Mouse (Mus musculus) liver, postnatal 0 days (tissue): ENCODE results near the gene Bmp5. TPM values are rescaled to one million over a fixed set of nuclear protein-coding genes. Genes with fewer than 3 reads are reported as not detected.
A peak's percentile ranks its signal among the peaks of the same experiment; 100 is the strongest.

Experiments
- ATAC-seq: fragments of 200-750 bp; cut with Nextera tagmentation; 2 replicates; pipeline ENCODE4 v1.8.0; 2017; ENCODE audit warnings: mild to moderate bottlenecking, moderate library complexity
- DNase-seq: peaks from one replicate; pipeline ENCODE4 v3.0.0-alpha.2; 2016
- H3K27ac ChIP-seq: fragments of 300-500 bp; sonication (generic); 2 replicates; pipeline ENCODE4 v1.5.1; 2014; ENCODE audit warnings: antibody characterized with exemption, moderate library complexity, mild to moderate bottlenecking, low read depth
- H3K27me3 ChIP-seq: fragments of 300-500 bp; sonication (generic); 2 replicates; pipeline ENCODE4 v1.6.1; 2014; ENCODE audit warnings: low read length, control low read depth, mixed read lengths; ENCODE audit not compliant: insufficient read depth
- H3K36me3 ChIP-seq: fragments of 300-500 bp; sonication (generic); replicated peaks from 2 replicates; pipeline ENCODE4 v1.6.1; 2014; ENCODE audit warnings: mild to moderate bottlenecking, control low read depth, low read length, moderate library complexity, mixed read lengths; ENCODE audit not compliant: insufficient read depth
- H3K4me1 ChIP-seq: fragments of 300-500 bp; sonication (generic); 2 replicates; pipeline ENCODE4 v1.6.1; 2014; ENCODE audit warnings: antibody characterized with exemption, mild to moderate bottlenecking, control low read depth; ENCODE audit not compliant: insufficient read depth
- H3K4me2 ChIP-seq: fragments of 300-500 bp; sonication (generic); 2 replicates; pipeline ENCODE4 v1.6.1; 2014; ENCODE audit warnings: low read depth, mild to moderate bottlenecking, low read length, moderate library complexity, mixed read lengths
- H3K4me3 ChIP-seq: fragments of 300-500 bp; sonication (generic); 2 replicates; pipeline ENCODE4 v1.5.1; 2014; ENCODE audit warnings: low read depth, low read length
- H3K9ac ChIP-seq: fragments of 300-500 bp; sonication (generic); replicated peaks from 2 replicates; pipeline ENCODE4 v1.6.1; 2014; ENCODE audit warnings: mild to moderate bottlenecking, moderate library complexity
- H3K9me3 ChIP-seq: fragments of 300-500 bp; sonication (generic); 2 replicates; pipeline ENCODE4 v1.6.1; 2016; ENCODE audit warnings: mild to moderate bottlenecking, control low read depth, low read length, mixed read lengths
- CTCF ChIP-seq: sonication (generic); IDR thresholded peaks from 2 replicates; pipeline ENCODE4 v1.5.1; 2016; ENCODE audit warnings: antibody characterized with exemption, low read depth
- EP300 ChIP-seq: IDR thresholded peaks from 2 replicates; pipeline ENCODE4 v1.6.1; 2016; ENCODE audit warnings: antibody characterized with exemption, low read depth, mild to moderate bottlenecking
- WGBS: fragments of 180-500 bp; shearing (Covaris S2); extraction: QIAGEN DNeasy Blood & Tissue Kit; methylation state at CpG from one replicate; pipeline ENCODE4 v1.1.7; 2014; ENCODE audit not compliant: insufficient replicate concordance; 5-methylcytosine and 5-hydroxymethylcytosine counted together
- polyA plus RNA-seq: library from polyadenylated mRNA; unstranded; fragments of >200 nt; fragmentation: Nextera tagmentation; extraction: Ambion mirVana; gene quantifications from 2 replicates; pipeline ENCODE4 v1.2.1, GENCODE M21; 2015

Bmp5 gene
- polyA plus RNA-seq, 1 experiment from 2014 or later: 3.0 TPM

GRCm38 (mm10) chr9:75898022-75898421 is 122.9 kb downstream of the Bmp5 start:
- TF ChIP-seq CTCF: no peak
- no peak for TF ChIP-seq EP300
- 68% methylated on average over 4 of the region's 4 CpGs for whole genome bisulfite sequencing
- Histone ChIP-seq H3K9me3 (no peaks in the 10 kb centered on the region), H3K9ac (no peak overlapping the region), H3K36me3 (no peaks in the 10 kb centered on the region), H3K4me1 (no peaks in the 10 kb centered on the region), H3K27me3 (no peaks in the 10 kb centered on the region), H3K27ac (no peak overlapping the region), H3K4me3 (no peak overlapping the region), H3K4me2 (no peak overlapping the region)
- ATAC-seq (no peak), DNase-seq (no peak)

- H3K4me1 ChIP-seq: no peaks in the 10 kb centered on the region
- ATAC-seq (no peak), DNase-seq (no peak)
- H3K9ac ChIP-seq: no peak overlapping the region
- H3K27me3 ChIP-seq: no peaks in the 10 kb centered on the region
- H3K36me3 ChIP-seq: no peaks in the 10 kb centered on the region
- H3K9me3 ChIP-seq: no peaks in the 10 kb centered on the region
- 74% methylated on average over 9 of the region's 9 CpGs for WGBS
- no peak for TF ChIP-seq CTCF
- no peak for TF ChIP-seq EP300
- no peak overlapping the region for H3K27ac ChIP-seq
- H3K4me2 ChIP-seq: no peak overlapping the region
- H3K4me3 ChIP-seq: no peak overlapping the region
Observed at GRCm38 (mm10) chr9:75901219-75901618, 126.1 kb downstream of the Bmp5 start.

DNA sequence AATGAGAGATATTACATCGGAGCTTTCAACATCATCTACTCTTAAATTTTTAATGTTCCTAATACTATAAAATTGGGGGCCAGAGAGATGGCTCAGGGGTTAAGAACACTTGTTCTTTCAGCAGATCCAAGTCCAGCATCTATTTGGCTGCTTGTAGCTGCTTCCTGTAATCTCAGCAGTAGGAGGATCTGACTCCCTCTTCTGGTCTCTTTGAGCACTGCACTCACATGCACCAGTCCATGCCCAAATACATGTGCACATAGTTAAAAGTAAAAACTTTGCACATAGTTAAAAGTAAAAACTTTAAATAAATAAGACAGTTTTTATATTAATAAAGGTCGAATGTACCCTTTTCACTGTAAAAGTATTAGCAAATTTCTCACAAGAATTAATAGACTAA is 130.3 kb downstream of the Bmp5 start:
- no peak overlapping the region for H3K4me2 ChIP-seq
- H3K9ac ChIP-seq: no peak overlapping the region
- DNase-seq: no peak

DNA sequence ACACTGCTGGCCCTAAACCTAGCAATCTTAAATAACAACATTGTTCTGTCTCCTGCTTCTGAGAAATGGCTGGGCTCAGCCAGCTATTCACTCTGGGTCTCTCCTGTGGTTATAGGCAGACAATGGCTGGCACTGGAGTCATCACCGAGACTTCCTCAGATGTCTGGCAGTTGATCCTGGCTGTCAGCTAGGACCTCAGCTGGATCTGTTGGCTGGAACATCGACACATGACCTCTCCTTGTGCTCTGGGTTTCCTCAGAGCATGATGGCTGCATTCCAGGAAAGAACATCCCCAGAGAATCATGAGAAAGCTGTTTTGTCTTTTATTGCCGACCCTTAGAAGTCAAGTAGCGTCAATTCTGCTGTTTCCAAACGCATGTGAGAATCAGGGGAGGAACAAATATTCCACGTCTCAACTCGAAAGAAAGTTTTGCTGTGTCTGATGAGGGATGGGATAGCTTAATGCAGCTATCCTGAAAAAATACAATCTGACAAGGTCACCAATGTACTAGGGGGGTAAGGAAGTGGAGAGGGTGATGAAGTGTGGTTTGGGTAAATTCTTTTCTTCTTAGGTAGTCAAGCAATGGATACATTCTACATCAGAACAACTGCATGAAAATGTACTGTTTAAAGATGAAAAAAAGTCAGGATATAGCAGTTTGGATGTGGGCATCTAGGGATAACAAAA is 135.1 kb downstream of the Bmp5 start:
- DNase-seq (no peak), ATAC-seq (no peak)
- Histone ChIP-seq H3K27me3 (no peaks in the 10 kb centered on the region), H3K27ac (no peak overlapping the region), H3K9ac (no peak overlapping the region), H3K4me2 (no peak overlapping the region), H3K4me1 (no peaks in the 10 kb centered on the region), H3K9me3 (no peaks in the 10 kb centered on the region), H3K36me3 (no peaks in the 10 kb centered on the region), H3K4me3 (no peak overlapping the region)
- 46% methylated on average over 7 of the region's 7 CpGs for WGBS
- no peak for TF ChIP-seq CTCF
- no peak for TF ChIP-seq EP300

More for the DNA sequence above, 130.3 kb downstream of the Bmp5 start:
- no peaks in the 10 kb centered on the region for H3K9me3 ChIP-seq
- no peaks in the 10 kb centered on the region for H3K27me3 ChIP-seq
- no peak for TF ChIP-seq EP300
- peak; percentile 49 for TF ChIP-seq CTCF
- ATAC-seq: no peak
- no peaks in the 10 kb centered on the region for H3K4me1 ChIP-seq
- no peak overlapping the region for H3K27ac ChIP-seq
- WGBS: 36% methylated on average over 2 of the region's 2 CpGs
- no peak overlapping the region for H3K4me3 ChIP-seq
- H3K36me3 ChIP-seq: no peaks in the 10 kb centered on the region

GRCm38 (mm10) chr9:75911542-75911941 is 136.4 kb downstream of the Bmp5 start:
- TF ChIP-seq EP300 (no peak), CTCF (no peak)
- Histone ChIP-seq H3K36me3 (no peaks in the 10 kb centered on the region), H3K27ac (no peak overlapping the region), H3K4me3 (no peak overlapping the region), H3K4me1 (no peaks in the 10 kb centered on the region), H3K9me3 (no peaks in the 10 kb centered on the region), H3K27me3 (no peaks in the 10 kb centered on the region), H3K9ac (no peak overlapping the region), H3K4me2 (no peak overlapping the region)
- WGBS: 73% methylated on average over 7 of the region's 7 CpGs
- ATAC-seq (no peak), DNase-seq (no peak)

GRCm38 (mm10) chr9:75916027-75916426 is 140.9 kb downstream of the Bmp5 start:
- H3K4me1 ChIP-seq: no peaks in the 10 kb centered on the region
- H3K36me3 ChIP-seq: no peaks in the 10 kb centered on the region
- TF ChIP-seq CTCF (no peak), EP300 (no peak)
- no peak overlapping the region for H3K9ac ChIP-seq
- no peaks in the 10 kb centered on the region for H3K9me3 ChIP-seq
- no peak overlapping the region for H3K4me3 ChIP-seq
- no peak overlapping the region for H3K27ac ChIP-seq
- ATAC-seq (no peak), DNase-seq (no peak)
- no peak overlapping the region for H3K4me2 ChIP-seq
- 55% methylated on average over 2 of the region's 2 CpGs for WGBS
- H3K27me3 ChIP-seq: no peaks in the 10 kb centered on the region
